Mouse (Mus musculus) megakaryocyte-erythroid progenitor cell, adult 5-6 weeks (primary cell): ENCODE data around the gene Daam1. TPM values are rescaled to one million over a fixed set of nuclear protein-coding genes. Genes with fewer than 3 reads are reported as not detected.
A peak's percentile ranks its signal among the peaks of the same experiment; 100 is the strongest.

Experiments used
- ATAC-seq: replicated peaks from 2 replicates; pipeline ENCODE4 v1.8.0; 2016; ENCODE audit warnings: mild to moderate bottlenecking, inconsistent platforms; ENCODE audit not compliant: severe bottlenecking, poor library complexity, low FRiP score, low TSS enrichment
- total RNA-seq, 2 experiments: library from RNA; stranded (forward) in 1 of 2; stranded (reverse) in 1 of 2; fragments of 200-1000, 215-1000 nt in 1 of 2; fragments of >200 nt in 1 of 2; fragmentation: Nextera tagmentation in 1 of 2; gene quantifications; 2 replicates each; pipeline ENCODE4 v1.2.3; 2014 to 2017

Daam1 gene
- total RNA-seq (2014; fragmentation: Nextera tagmentation) (34.9 and 41.6 TPM in 2 replicates), total RNA-seq (2017) (36.5 and 45.9 TPM in 2 replicates)

- peak; percentile 90 for ATAC-seq
Measured at GRCm38 (mm10) chr12:71830607-71831257, at the start of gene Daam1. Gene Daam1 (plus strand): TSS chr12:71831078.

- ATAC-seq, result 0 out of 2 replicates have a peak, but pooled peaks have one; percentile 41
Measured at GRCm38 (mm10) chr12:71781220-71781619, 49.7 kb upstream of the Daam1 start.

GRCm38 (mm10) chr12:71783970-71784369 lies 46.9 kb upstream of the Daam1 start:
- no peak for ATAC-seq

- ATAC-seq, result no peak
Measured at GRCm38 (mm10) chr12:71784666-71785255, 46.1 kb upstream of the Daam1 start.

- ATAC-seq, result no peak
Measured at GRCm38 (mm10) chr12:71786521-71786920, 44.4 kb upstream of the Daam1 start.

GRCm38 (mm10) chr12:71788791-71789190 lies 42.1 kb upstream of the Daam1 start:
- no peak for ATAC-seq

- no peak for ATAC-seq
Measured at GRCm38 (mm10) chr12:71790581-71790980, 40.3 kb upstream of the Daam1 start.

GRCm38 (mm10) chr12:71793114-71793513 lies 37.8 kb upstream of the Daam1 start:
- ATAC-seq, result no peak

- peak; percentile 50; the same call in 1 of the 2 replicates for ATAC-seq
Measured at GRCm38 (mm10) chr12:71795626-71796025, 35.3 kb upstream of the Daam1 start.

GRCm38 (mm10) chr12:71796517-71796916 lies 34.4 kb upstream of the Daam1 start:
- ATAC-seq, result no peak

GRCm38 (mm10) chr12:71807306-71807705 lies 23.6 kb upstream of the Daam1 start:
- no peak for ATAC-seq

GRCm38 (mm10) chr12:71808631-71809030 lies 22.2 kb upstream of the Daam1 start:
- no peak for ATAC-seq

GRCm38 (mm10) chr12:71809550-71809949 lies 21.3 kb upstream of the Daam1 start:
- ATAC-seq, result no peak

GRCm38 (mm10) chr12:71812567-71812966 lies 18.3 kb upstream of the Daam1 start:
- no peak for ATAC-seq

- no peak for ATAC-seq
Measured at GRCm38 (mm10) chr12:71813251-71813650, 17.6 kb upstream of the Daam1 start.

GRCm38 (mm10) chr12:71813761-71814160 lies 17.1 kb upstream of the Daam1 start:
- ATAC-seq, result no peak

GRCm38 (mm10) chr12:71820094-71820493 lies 10.8 kb upstream of the Daam1 start:
- ATAC-seq, result no peak

GRCm38 (mm10) chr12:71821272-71821671 lies 9.6 kb upstream of the Daam1 start:
- no peak for ATAC-seq

- no peak for ATAC-seq
Measured at GRCm38 (mm10) chr12:71821743-71822142, 9.1 kb upstream of the Daam1 start.

- ATAC-seq, result no peak
Measured at GRCm38 (mm10) chr12:71824927-71825326, 6.0 kb upstream of the Daam1 start.

- peak; percentile 64 for ATAC-seq
Measured at GRCm38 (mm10) chr12:71830139-71830538, 739 bp upstream of the Daam1 start.
